Mouse (Mus musculus): ENCODE measurements around the gene Mrpl11.

- no peak for TF ChIP-seq CTCF (IDR thresholded peaks at IDR 0.05; ENCODE audit: insufficient read depth, low read depth, low read length)
- TF ChIP-seq POLR2A (IDR thresholded peaks at IDR 0.05; ENCODE audit: insufficient read depth, low read depth, low read length), result no peak
Measured at GRCm38 (mm10) chr19:4990256-4990625, 28.3 kb downstream of the Mrpl11 start, which contains the start of gene Npas4.
